Mouse (Mus musculus): ENCODE measurements around the gene Btnl1. TPM values are rescaled to one million over a fixed set of nuclear protein-coding genes. Genes with fewer than 3 reads are reported as not detected.
A peak's percentile ranks its signal among the peaks of the same experiment; 100 is the strongest.

The Btnl1 gene
- polyA plus RNA-seq, 1 experiment from 2014 or later, result not detected

DNA sequence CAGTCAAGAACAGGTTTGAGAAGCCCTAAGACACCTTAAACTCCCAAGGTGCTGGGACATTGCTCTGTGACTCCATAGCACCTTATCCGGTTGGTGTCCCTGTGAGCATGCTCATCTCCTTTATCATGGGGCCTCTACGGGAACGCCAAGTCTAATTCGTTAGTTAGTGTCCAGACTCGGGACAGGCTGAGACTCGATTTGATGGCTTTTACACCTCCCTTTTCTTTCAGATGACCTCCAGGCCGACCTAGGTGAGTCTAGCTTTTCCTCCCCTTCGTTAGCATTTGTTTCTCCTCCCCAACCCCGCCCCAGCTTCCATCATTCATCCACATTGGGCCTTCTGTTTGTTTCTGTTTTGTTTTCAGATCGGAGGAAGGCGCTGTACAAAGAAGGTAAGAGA is 4.9 kb downstream of the Btnl1 start:
- 55% methylated on average over 11 of the region's 11 CpGs for WGBS

DNA sequence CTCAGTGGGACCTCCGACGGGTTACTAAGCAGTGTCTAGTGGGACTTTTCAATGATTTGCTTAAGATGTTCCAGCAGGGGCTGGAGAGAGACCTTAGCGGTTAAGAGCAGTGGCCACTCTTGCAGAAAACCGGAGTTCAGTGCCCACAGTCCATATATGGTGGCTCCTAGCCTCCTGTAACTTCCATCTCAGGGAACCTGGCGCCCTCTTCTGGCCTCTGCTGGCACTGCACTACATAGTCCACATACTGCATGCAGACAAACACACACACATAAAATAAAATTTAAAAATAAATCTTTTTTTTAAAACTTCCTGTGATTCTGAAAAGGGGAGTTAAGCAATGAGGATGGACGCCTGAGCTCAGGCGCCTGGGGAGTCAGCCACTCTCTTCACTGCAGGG is 6.3 kb downstream of the Btnl1 start:
- no peaks in the 10 kb centered on the region for H3K4me1 ChIP-seq (ENCODE audit: insufficient read depth, low read length)
- H3K4me2 ChIP-seq (replicated peaks; ENCODE audit: low read depth, low read length), result no peak overlapping the region
- 0 out of 2 replicates have a peak, but pooled peaks cover 3% of the 10 kb centered on the region for H3K9me3 ChIP-seq (ENCODE audit: low read length)
- H3K36me3 ChIP-seq (ENCODE audit: insufficient read depth, low read length), result no peaks in the 10 kb centered on the region
- H3K4me3 ChIP-seq (ENCODE audit: low read length), result no peak overlapping the region
- H3K27ac ChIP-seq (ENCODE audit: low read length), result no peak overlapping the region
- no peak for ATAC-seq (ENCODE audit: low FRiP score, low TSS enrichment)
- WGBS, result 73% methylated on average over 7 of the region's 7 CpGs
- H3K9ac ChIP-seq (replicated peaks; ENCODE audit: low read length), result no peak overlapping the region
- H3K27me3 ChIP-seq (ENCODE audit: insufficient read depth, low read length), result no peaks in the 10 kb centered on the region

More for the DNA sequence above, 4.9 kb downstream of the Btnl1 start:
- 0 out of 2 replicates have a peak, but pooled peaks cover 3% of the 10 kb centered on the region for H3K9me3 ChIP-seq (ENCODE audit: low read length)
- no peaks in the 10 kb centered on the region for H3K4me1 ChIP-seq (ENCODE audit: insufficient read depth, low read length)
- no peaks in the 10 kb centered on the region for H3K27me3 ChIP-seq (ENCODE audit: insufficient read depth, low read length)
- H3K27ac ChIP-seq (ENCODE audit: low read length), result no peak overlapping the region
- no peak for ATAC-seq (ENCODE audit: low FRiP score, low TSS enrichment)
- no peaks in the 10 kb centered on the region for H3K36me3 ChIP-seq (ENCODE audit: insufficient read depth, low read length)
- H3K9ac ChIP-seq (replicated peaks; ENCODE audit: low read length), result no peak overlapping the region
- no peak overlapping the region for H3K4me3 ChIP-seq (ENCODE audit: low read length)
- H3K4me2 ChIP-seq (replicated peaks; ENCODE audit: low read depth, low read length), result no peak overlapping the region

- WGBS, result 70% methylated on average over 3 of the region's 3 CpGs
- 0 out of 2 replicates have a peak, but pooled peaks cover 3% of the 10 kb centered on the region for H3K9me3 ChIP-seq (ENCODE audit: low read length)
- ATAC-seq (ENCODE audit: low FRiP score, low TSS enrichment), result no peak
- H3K9ac ChIP-seq (replicated peaks; ENCODE audit: low read length), result no peak overlapping the region
- H3K36me3 ChIP-seq (ENCODE audit: insufficient read depth, low read length), result no peaks in the 10 kb centered on the region
- no peak overlapping the region for H3K4me2 ChIP-seq (replicated peaks; ENCODE audit: low read depth, low read length)
- H3K27ac ChIP-seq (ENCODE audit: low read length), result no peak overlapping the region
- no peaks in the 10 kb centered on the region for H3K4me1 ChIP-seq (ENCODE audit: insufficient read depth, low read length)
- no peaks in the 10 kb centered on the region for H3K27me3 ChIP-seq (ENCODE audit: insufficient read depth, low read length)
- no peak overlapping the region for H3K4me3 ChIP-seq (ENCODE audit: low read length)
These were observed 7.8 kb downstream of the Btnl1 start for GRCm38 (mm10) chr17:34384699-34385098.

- Histone ChIP-seq H3K36me3 (ENCODE audit: insufficient read depth, low read length) (no peaks in the 10 kb centered on the region), H3K9ac (replicated peaks; ENCODE audit: low read length) (no peak overlapping the region), H3K27ac (ENCODE audit: low read length) (no peak overlapping the region), H3K4me1 (ENCODE audit: insufficient read depth, low read length) (no peaks in the 10 kb centered on the region), H3K27me3 (ENCODE audit: insufficient read depth, low read length) (0 out of 2 replicates have a peak, but pooled peaks cover 2% of the 10 kb centered on the region), H3K4me2 (replicated peaks; ENCODE audit: low read depth, low read length) (no peak overlapping the region), H3K9me3 (ENCODE audit: low read length) (0 out of 2 replicates have a peak, but pooled peaks cover 3% of the 10 kb centered on the region), H3K4me3 (ENCODE audit: low read length) (no peak overlapping the region)
- WGBS, result 72% methylated on average over 2 of the region's 2 CpGs
- no peak for ATAC-seq (ENCODE audit: low FRiP score, low TSS enrichment)
These were observed 9.7 kb downstream of the Btnl1 start for GRCm38 (mm10) chr17:34386656-34387055.

DNA sequence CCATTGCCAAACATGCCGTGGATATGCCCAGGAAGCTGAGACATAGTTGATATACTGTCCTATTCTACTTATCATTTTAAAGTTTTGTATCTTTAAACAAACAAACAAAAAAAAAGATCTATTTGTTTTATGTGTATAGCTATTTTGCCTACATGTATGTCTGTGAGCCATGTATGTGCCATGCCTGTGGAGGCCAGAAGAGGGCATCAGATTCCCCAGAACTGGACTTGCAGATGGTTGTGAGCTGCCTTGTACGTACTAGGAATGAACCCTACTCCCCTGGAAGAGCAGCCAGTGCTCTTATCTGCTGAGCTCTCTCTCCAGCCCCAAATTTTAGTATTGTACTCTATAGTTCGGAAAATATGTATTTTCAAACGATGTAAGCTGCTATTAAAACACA is 11.6 kb downstream of the Btnl1 start:
- no peak overlapping the region for H3K4me3 ChIP-seq (ENCODE audit: low read length)
- H3K4me2 ChIP-seq (replicated peaks; ENCODE audit: low read depth, low read length), result no peak overlapping the region

DNA sequence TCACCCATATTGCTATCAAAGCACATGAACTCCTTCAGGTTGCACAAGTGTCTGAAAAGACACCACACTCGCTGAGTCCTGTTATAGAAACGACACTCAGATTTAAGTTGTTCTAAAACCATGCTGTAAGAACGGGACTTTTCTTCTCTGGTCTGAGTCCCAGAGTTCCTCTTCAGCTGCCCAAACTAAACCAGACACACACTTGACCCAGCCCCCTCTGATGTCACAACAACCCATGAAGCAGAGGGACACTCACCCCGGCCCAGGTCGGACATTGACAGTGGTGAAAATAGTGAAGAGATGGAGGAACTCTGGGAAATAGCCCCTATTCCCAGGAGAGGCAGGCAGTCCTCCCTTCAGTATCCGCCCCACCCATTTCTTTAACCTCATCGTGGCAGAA is 14.6 kb downstream of the Btnl1 start:
- Histone ChIP-seq H3K36me3 (ENCODE audit: insufficient read depth, low read length) (no peaks in the 10 kb centered on the region), H3K4me3 (ENCODE audit: low read length) (no peak overlapping the region), H3K9ac (replicated peaks; ENCODE audit: low read length) (no peak overlapping the region), H3K4me2 (replicated peaks; ENCODE audit: low read depth, low read length) (no peak overlapping the region), H3K9me3 (ENCODE audit: low read length) (peaks cover 3% of the 10 kb centered on the region; the same call in 1 of the 2 replicates), H3K27ac (ENCODE audit: low read length) (no peak overlapping the region), H3K27me3 (ENCODE audit: insufficient read depth, low read length) (0 out of 2 replicates have a peak, but pooled peaks cover 4% of the 10 kb centered on the region), H3K4me1 (ENCODE audit: insufficient read depth, low read length) (no peaks in the 10 kb centered on the region)
- WGBS, result 64% methylated on average over 7 of the region's 7 CpGs
- ATAC-seq (ENCODE audit: low FRiP score, low TSS enrichment), result no peak

More for the DNA sequence above, 11.6 kb downstream of the Btnl1 start:
- H3K27ac ChIP-seq (ENCODE audit: low read length), result no peak overlapping the region
- no peaks in the 10 kb centered on the region for H3K36me3 ChIP-seq (ENCODE audit: insufficient read depth, low read length)
- 34% methylated on average over 4 of the region's 4 CpGs for WGBS
- 0 out of 2 replicates have a peak, but pooled peaks cover 4% of the 10 kb centered on the region for H3K27me3 ChIP-seq (ENCODE audit: insufficient read depth, low read length)
- H3K4me1 ChIP-seq (ENCODE audit: insufficient read depth, low read length), result no peaks in the 10 kb centered on the region
- peaks cover under 1% of the 10 kb centered on the region; the same call in 1 of the 2 replicates for H3K9me3 ChIP-seq (ENCODE audit: low read length)
- H3K9ac ChIP-seq (replicated peaks; ENCODE audit: low read length), result no peak overlapping the region
- ATAC-seq (ENCODE audit: low FRiP score, low TSS enrichment), result no peak

DNA sequence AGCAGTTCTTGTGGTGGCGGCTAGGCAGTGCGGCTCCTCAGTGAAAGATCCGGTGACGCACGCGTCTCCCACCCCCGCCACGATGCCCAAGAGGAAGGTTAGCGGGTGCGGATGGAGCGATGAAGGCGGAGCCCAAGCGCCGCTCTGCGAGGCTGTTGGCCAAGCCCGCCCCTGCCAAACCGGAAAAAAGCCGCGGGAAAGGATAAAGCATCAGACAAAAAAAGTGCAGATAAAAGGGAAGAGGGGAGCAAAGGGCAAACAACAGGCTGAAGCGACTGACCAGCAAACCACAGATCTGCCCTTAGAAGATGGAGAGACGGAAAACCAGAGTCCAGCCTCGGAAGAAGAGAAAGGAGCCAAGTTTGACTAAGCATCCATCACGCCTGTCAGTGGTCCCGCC is 15.4 kb downstream of the Btnl1 start:
- H3K36me3 ChIP-seq (ENCODE audit: insufficient read depth, low read length), result no peaks in the 10 kb centered on the region
- H3K4me2 ChIP-seq (replicated peaks; ENCODE audit: low read depth, low read length), result peak overlapping the region; percentile 58
- H3K4me1 ChIP-seq (ENCODE audit: insufficient read depth, low read length), result no peaks in the 10 kb centered on the region
- H3K9me3 ChIP-seq (ENCODE audit: low read length), result peaks cover 3% of the 10 kb centered on the region; the same call in 1 of the 2 replicates
- H3K4me3 ChIP-seq (ENCODE audit: low read length), result peak overlapping the region; percentile 36
- no peak overlapping the region for H3K9ac ChIP-seq (replicated peaks; ENCODE audit: low read length)
- WGBS, result 1% methylated on average over 24 of the region's 24 CpGs
- H3K27ac ChIP-seq (ENCODE audit: low read length), result no peak overlapping the region
- H3K27me3 ChIP-seq (ENCODE audit: insufficient read depth, low read length), result 0 out of 2 replicates have a peak, but pooled peaks cover 4% of the 10 kb centered on the region
- 0 out of 2 replicates have a peak, but pooled peaks have one; percentile 57 for ATAC-seq (ENCODE audit: low FRiP score, low TSS enrichment)

DNA sequence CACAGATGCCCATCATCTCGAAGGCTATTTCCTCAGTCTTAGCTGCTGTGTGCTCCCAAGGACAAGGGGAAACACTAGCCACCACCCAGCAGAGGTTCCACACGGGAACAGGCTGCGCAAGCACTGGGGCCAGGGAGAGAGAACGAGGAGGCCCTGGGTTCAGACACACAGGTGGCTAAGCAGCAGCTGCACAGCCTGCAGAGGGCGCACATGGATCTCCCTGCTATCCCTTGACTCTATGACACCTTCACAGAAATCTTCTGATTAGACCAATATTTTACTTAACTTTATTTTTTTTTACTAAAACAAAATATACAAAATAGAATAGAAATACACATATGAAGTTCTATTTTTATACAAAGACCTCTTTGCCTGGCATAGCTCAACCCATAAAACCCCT is 20.4 kb downstream of the Btnl1 start:
- 63% methylated on average over 5 of the region's 5 CpGs for WGBS
- peaks cover 3% of the 10 kb centered on the region; the same call in 1 of the 2 replicates for H3K9me3 ChIP-seq (ENCODE audit: low read length)
- H3K27ac ChIP-seq (ENCODE audit: low read length), result no peak overlapping the region
- no peak overlapping the region for H3K9ac ChIP-seq (replicated peaks; ENCODE audit: low read length)
- no peak for ATAC-seq (ENCODE audit: low FRiP score, low TSS enrichment)
- H3K36me3 ChIP-seq (ENCODE audit: insufficient read depth, low read length), result no peaks in the 10 kb centered on the region
- no peak overlapping the region for H3K4me3 ChIP-seq (ENCODE audit: low read length)
- no peaks in the 10 kb centered on the region for H3K27me3 ChIP-seq (ENCODE audit: insufficient read depth, low read length)
- H3K4me2 ChIP-seq (replicated peaks; ENCODE audit: low read depth, low read length), result no peak overlapping the region
- H3K4me1 ChIP-seq (ENCODE audit: insufficient read depth, low read length), result no peaks in the 10 kb centered on the region

DNA sequence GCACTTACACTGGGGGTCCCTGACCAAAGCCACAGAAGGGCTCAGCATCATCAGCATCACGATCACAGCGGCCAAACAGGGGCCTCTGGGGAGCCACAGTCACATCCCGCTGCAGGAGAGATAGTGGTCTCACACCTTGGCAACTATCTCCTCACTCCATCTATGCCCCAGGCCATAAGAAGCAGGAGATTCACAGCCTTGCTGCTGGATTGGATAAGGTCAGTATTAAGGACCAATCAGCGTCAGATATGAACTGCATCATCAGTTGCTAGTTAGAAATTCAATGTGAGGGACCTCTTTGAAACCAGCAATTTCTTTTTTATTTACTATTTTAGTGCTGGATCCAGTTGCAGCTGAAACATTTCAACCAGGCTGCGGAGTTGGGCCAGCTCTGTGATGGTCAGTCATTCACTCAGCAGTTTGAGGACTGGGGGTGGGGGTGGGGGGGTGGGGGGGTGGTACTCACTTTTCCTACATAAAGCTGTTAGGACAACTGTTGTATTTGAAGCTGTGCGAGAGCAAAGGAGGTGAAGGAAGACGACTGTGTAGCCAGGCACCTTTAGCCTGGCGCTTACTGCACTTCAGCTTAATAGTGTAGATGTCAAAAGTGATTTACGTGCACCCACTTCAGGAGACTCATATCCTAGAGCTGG is 21.3 kb downstream of the Btnl1 start:
- H3K27ac ChIP-seq (ENCODE audit: low read length), result peak overlapping the region; percentile 35; the same call in 1 of the 2 replicates
- no peak overlapping the region; the same call in 1 of the 2 replicates for H3K9ac ChIP-seq (replicated peaks; ENCODE audit: low read length)
- no peaks in the 10 kb centered on the region for H3K36me3 ChIP-seq (ENCODE audit: insufficient read depth, low read length)
- H3K4me3 ChIP-seq (ENCODE audit: low read length), result peak overlapping the region; percentile 56
- peaks cover 5% of the 10 kb centered on the region; the same call in 1 of the 2 replicates for H3K9me3 ChIP-seq (ENCODE audit: low read length)
- ATAC-seq (ENCODE audit: low FRiP score, low TSS enrichment), result peak; percentile 87
- WGBS, result 7% methylated on average over 9 of the region's 9 CpGs
- H3K4me2 ChIP-seq (replicated peaks; ENCODE audit: low read depth, low read length), result peak overlapping the region; percentile 85
- no peaks in the 10 kb centered on the region for H3K27me3 ChIP-seq (ENCODE audit: insufficient read depth, low read length)
- no peaks in the 10 kb centered on the region for H3K4me1 ChIP-seq (ENCODE audit: insufficient read depth, low read length)

Data from kidney, embryonic 16.5 days (tissue).